Mouse (Mus musculus): ENCODE measurements around the gene B3glct.

DNA sequence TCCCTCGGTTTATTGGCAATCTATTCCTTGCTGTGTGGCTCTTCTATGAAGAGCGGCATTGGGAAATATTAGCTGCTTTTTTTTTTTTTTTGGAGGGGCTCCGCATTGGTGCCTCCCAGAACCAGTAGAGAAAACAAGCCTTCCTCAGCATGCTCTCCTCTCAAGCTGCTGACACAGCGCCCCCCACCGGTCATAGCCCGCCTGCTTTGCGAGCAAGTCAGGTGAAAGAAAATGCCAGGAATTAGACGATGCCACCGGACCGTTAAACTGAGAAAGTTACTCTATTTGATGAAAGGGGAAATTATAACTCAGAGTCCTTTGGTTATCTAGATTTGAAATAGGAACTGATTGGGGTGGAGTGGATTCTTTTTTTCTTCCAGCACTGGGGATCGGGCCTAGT, 14.5 kb downstream of the B3glct start:
- TF ChIP-seq CTCF (IDR thresholded peaks at IDR 0.05; ENCODE audit: borderline replicate concordance, insufficient read depth, low read depth, low read length) (no peak), POLR2A (IDR thresholded peaks at IDR 0.05; ENCODE audit: borderline replicate concordance, insufficient read depth, low read length) (no peak)
